Mouse (Mus musculus) T-helper 2 cell (primary cell): Measurements from ENCODE around the gene Insm1.

Source experiments
- in situ Hi-C: fragments of 300-600 bp; cut with MboI, MseI; formaldehyde crosslinking; loops from one replicate; pipeline ENCODE4 v1.15.1; 2025; ENCODE audit warnings: high pct_unique_total_duplicates

Gene Insm1

GRCm38 (mm10) chr2:146221076-146221928 lies at the start of gene Insm1:
Gene Insm1, plus strand, starts transcription at chr2:146221921.
- in situ Hi-C loops: no loop called here

DNA sequence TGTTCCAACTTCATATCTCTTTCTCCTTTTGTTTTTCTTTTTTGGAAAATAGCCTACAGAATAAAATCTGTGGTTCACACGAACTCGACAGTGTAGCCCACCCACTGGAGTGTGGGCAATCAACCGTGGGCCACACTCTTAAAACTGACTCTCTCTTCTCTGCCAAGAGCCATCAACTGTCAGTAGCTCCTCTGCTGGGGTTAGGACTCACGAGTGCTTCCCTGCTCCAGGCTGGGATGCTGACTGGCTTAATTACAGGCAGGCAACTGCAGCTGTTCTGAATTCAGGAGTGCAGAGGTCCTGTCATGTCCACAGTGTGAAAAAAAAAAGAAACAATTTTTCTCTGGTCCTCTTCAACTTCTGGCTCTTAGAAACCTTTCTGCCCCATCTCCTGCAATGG lies 49.6 kb upstream of the Insm1 start:
- in situ Hi-C loops: no loop called here

DNA sequence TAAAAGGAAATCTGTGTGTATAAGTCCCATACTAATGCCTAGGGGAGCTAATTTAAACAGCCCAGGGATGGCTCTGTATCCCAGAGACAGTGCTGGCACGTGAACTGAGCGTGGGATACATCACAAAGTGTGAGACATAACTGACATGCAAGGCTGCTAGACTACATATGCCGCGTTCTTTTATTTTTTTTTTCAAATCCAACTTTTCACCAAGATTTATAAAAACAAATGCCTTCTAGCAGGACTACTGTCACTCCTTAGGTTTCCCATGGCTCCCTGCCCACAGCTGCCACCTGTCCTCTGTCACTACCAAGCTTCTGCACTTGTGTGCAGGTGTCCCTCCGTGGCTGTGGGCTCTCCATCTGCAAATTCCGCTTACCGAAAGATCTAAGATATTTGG lies 47.5 kb upstream of the Insm1 start:
- in situ Hi-C loops: no loop called here

DNA sequence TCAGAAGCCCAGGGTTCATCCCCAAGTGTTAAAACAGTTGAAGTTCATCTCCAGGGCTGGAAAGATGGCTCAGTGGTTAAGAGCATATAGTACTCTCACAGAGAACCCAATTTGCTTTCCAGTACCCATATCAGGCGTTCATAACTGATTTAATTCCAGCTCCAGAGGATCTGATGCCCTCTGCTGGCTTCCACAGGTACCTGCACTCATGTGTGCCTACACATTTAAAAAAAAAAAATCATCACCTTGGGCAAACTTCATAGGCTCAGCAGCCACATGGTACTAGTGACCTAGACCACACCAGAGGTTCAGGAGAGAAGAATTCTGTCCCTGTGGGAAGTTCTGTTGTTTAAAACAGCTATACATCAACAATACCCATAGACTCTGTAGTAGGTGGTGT lies 43.0 kb upstream of the Insm1 start:
- in situ Hi-C loops: no loop called here

- in situ Hi-C loops: no loop called here
Observed at GRCm38 (mm10) chr2:146183830-146184793, 37.6 kb upstream of the Insm1 start.

- in situ Hi-C loops: no loop called here
Observed at GRCm38 (mm10) chr2:146196126-146196525, 25.6 kb upstream of the Insm1 start.

DNA sequence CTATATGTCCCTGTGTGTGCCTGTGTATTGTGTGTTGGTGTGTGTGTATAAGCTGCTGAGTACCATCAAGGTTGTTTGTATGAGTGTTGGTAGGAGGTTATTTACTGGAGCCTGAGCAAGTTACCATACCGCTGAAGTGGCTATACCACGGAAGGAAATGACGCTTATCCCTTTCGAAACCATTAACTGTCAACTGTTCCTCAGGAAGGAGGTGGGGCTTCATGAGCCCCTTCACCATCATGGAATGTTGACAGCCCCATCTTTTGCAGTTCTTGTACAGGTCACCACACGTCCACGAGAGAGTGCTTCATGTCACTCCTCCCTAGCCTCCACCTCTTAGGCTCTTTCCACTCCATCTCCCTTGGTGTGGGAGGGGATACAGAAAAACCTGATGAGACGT lies 23.8 kb upstream of the Insm1 start:
- in situ Hi-C loops: no loop called here

DNA sequence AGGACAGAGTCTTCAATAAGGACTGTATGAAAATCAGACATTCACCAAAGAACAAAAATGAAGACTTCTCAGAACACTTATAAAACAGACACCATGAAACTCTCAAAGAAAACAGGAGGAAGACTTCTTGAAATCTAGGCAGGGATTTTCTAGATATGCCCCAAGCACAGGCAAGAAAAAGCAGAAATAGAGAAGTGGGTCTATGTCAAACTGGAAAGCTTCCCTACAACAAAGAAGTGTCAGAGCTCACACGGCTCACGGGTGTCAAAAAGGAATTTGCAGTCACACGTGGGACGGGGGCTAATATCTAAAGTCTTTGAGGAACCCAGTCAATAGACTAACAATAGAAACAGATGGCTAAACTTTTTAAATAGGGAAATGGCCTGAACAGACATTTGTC lies 10.8 kb upstream of the Insm1 start:
- in situ Hi-C loops: loop anchor here (5.0 kb wide), 1 partner anchor 254 kb away; no protein-coding TSS in a partner anchor

GRCm38 (mm10) chr2:146214715-146215114 lies 7.0 kb upstream of the Insm1 start:
- in situ Hi-C loops: loop anchor here (5.0 kb wide), 1 partner anchor 257 kb away; no protein-coding TSS in a partner anchor

DNA sequence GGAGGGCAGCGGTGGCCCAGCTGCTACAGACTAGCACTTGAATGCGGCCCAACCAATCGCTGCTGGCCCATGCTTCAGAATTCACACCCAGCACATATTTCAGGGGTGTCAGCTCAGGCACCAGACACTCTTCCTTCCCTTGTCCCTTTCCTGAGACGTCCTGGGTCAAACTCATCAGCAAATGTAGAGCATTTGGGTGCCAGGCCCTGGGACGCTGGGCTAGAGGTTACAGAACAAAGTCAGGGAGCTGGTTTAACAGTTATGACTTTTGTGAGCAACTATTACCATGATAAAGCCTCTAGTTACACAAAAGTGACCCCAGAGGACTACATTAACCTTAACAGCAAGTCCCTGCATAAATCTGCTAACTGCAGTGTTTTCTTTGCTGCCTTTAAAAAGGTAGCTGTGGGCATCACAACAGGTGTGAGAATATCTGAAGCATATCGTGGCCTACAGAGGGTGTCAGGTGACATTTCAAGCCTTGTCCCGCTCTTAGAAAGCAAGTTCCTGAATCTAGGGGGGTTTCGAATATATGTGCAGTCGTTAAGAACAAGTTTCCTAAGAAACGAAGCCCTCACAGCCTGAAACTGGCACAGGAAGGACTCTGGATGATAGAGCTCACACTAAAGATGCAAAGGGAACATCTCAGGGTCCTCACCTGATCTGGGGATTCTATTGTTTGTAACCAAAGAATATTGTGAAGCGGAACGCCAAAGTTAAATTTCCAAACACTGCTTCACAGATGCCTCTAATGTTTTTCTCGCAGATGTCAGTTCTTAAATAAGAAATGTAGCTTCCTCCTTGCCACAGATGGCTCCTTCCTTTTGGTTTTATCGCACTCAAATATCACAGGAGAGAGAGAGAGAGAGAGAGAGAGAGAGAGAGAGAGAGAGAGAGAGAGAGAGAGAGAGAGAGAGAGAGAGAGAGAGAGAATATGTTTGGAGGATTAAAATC lies 5.3 kb upstream of the Insm1 start:
- in situ Hi-C loops: no loop called here

DNA sequence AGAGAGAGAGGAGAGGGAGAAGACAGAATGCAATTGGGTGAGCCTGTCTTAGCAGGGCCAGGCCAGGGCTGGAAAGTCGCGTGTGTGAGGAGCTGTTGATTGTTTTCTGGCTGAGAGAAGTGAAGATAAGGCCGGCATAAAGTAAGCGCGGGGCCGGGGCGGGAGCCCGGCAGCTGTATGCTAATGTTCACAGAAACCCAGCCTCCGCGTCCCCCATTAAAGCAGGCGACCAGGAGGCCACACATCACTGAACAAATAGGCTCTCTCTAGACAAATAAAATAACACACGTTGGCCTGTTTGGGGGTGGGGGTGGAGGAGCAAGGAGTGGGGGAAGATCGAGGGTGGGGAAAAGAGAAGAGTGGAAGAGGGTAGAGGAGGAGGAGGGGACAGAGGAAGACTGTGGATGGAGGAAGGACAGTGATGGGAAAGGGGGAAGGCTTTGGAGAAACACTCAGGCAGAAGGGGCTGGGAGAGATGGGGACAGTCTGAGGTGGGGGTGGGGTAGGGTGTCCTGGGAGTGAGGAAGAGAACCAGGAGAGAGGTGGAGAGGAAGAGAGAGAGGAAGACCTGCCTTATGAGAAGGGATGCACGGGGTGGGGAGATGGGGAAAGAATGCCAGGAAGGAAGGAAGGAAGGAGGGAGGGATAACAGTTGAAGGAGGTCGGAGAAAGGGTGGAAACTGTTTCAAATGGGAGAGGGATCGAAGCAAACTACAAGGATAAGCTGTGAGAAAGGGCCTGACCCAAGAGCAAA lies 4.3 kb upstream of the Insm1 start:
- in situ Hi-C loops: no loop called here

- in situ Hi-C loops: no loop called here
Observed at GRCm38 (mm10) chr2:146218161-146218691, 3.5 kb upstream of the Insm1 start.

- in situ Hi-C loops: no loop called here
Observed at GRCm38 (mm10) chr2:146218881-146219535, 2.7 kb upstream of the Insm1 start.

- in situ Hi-C loops: no loop called here
Observed at GRCm38 (mm10) chr2:146219791-146220190, 1.9 kb upstream of the Insm1 start.

- in situ Hi-C loops: no loop called here
Observed at GRCm38 (mm10) chr2:146220591-146221075, 1.1 kb upstream of the Insm1 start.

DNA sequence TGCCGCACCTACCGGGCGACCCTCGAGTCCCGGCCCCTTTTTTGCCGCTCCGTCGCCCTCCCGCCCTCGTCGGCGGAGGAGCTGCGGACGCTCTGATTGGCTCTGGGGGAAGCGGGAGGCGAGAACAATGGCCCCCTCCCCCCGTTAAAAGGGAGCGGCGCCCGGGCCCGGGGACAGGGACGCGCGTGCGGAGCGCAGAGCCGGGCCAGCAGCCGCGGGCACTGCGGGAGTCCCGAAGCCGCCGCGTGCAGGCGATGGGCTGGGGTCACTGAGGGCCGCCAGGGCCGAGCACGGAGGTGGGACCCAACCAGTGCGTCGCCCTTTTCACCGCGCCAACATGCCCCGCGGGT lies 183 bp downstream of the Insm1 start:
- in situ Hi-C loops: no loop called here

GRCm38 (mm10) chr2:146222279-146223175 lies 806 bp downstream of the Insm1 start:
- in situ Hi-C loops: no loop called here

GRCm38 (mm10) chr2:146223176-146223905 lies 1.6 kb downstream of the Insm1 start:
- in situ Hi-C loops: no loop called here
